Mouse (Mus musculus): Measurements from ENCODE around the gene Pltp. TPM values are rescaled to one million over a fixed set of nuclear protein-coding genes. Genes with fewer than 3 reads are reported as not detected.
A peak's percentile ranks its signal among the peaks of the same experiment; 100 is the strongest.
"Not testable (repeated sequence)": the region's sequence is repeated elsewhere in the genome, so short reads cannot be mapped to it uniquely, and the experiment has no call there.

Gene Pltp
- polyA plus RNA-seq, 1 experiment from 2014 or later: 43.9 TPM

DNA sequence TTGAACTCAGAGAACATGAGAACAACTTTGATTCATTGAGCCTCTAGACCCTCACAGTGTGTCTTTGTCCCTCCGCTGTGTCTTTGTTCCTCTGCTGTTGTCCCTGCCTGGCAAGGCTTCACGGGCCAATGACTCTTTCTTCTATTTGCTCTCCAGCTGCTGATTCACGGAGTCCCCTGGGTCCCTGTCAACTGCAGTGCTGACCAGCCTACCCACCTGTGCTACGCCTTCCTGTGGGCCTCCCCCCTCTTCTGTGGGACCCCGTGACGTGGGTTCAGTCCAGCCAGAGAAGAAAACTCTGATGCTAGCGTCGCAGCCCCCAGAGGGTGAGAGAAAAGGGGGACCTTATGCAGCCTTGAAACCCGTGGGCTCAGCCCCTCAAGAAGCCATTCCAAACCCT is 25.1 kb upstream of the Pltp start:
- TF ChIP-seq CTCF (IDR thresholded peaks at IDR 0.05; ENCODE audit: low read depth): no peak
- no peak for ATAC-seq (replicated peaks; ENCODE audit: low FRiP score, low read depth)
- peak; percentile 43 for DNase-seq (ENCODE audit: low spot score)
- H3K9ac ChIP-seq (ENCODE audit: low read depth, low read length): no peak overlapping the region
- WGBS: 51% methylated on average over 9 of the region's 9 CpGs
- no peak overlapping the region for H3K4me3 ChIP-seq (replicated peaks; ENCODE audit: low read depth, low read length)
- no peak overlapping the region for H3K27ac ChIP-seq
- H3K4me2 ChIP-seq (ENCODE audit: low read length): no peak overlapping the region
- peaks cover 32% of the 10 kb centered on the region for H3K36me3 ChIP-seq (ENCODE audit: insufficient read depth, low read length)
- H3K4me1 ChIP-seq (replicated peaks; ENCODE audit: insufficient read depth, low read length): peaks cover 10% of the 10 kb centered on the region
- no peaks in the 10 kb centered on the region for H3K9me3 ChIP-seq (replicated peaks; ENCODE audit: low read length)
- no peaks in the 10 kb centered on the region for H3K27me3 ChIP-seq (ENCODE audit: insufficient read depth, low read length)

DNA sequence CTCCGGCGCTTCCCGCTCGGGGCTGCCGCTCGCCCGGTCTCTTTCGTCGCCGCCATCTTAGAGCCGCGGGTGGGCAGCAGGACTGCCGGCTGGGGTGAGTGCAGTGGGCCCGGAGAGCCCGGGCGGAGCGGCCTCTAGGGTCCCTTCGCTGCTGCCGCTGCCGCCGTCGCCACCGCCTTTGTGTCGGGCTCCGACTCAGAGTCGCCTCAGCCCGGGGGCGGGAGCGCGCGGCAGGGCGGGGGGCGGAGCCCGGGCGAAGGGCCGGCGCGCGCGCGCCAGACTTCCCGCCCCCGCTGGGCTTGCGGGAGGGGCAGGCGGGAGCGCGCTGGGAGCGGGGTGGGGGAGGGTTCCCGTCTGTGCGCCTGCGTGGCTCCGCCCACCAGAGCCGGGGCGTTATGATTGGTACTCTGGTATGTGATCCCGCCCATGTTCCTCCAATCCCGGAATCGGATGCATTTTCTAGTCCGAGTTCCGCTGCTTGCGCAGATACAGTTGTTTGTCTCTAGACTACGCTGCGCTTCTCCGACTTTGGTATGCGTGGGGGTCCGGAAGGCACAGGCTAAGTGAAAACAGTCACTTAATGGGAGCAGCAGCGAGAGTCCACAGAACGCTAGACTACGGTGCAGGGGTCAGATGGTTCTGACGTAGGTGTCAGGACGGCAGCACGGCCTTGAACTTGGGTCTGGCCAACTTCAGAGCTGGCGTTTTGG is 22.2 kb upstream of the Pltp start:
- ATAC-seq (replicated peaks; ENCODE audit: low FRiP score, low read depth) (peak; percentile 83), DNase-seq (ENCODE audit: low spot score) (peak; percentile 99)
- no peaks in the 10 kb centered on the region for H3K27me3 ChIP-seq (ENCODE audit: insufficient read depth, low read length)
- peak overlapping the region; percentile 91 for H3K4me3 ChIP-seq (replicated peaks; ENCODE audit: low read depth, low read length)
- TF ChIP-seq CTCF (IDR thresholded peaks at IDR 0.05; ENCODE audit: low read depth): no peak
- H3K36me3 ChIP-seq (ENCODE audit: insufficient read depth, low read length): 0 out of 2 replicates have a peak, but pooled peaks cover 5% of the 10 kb centered on the region
- H3K9me3 ChIP-seq (replicated peaks; ENCODE audit: low read length): no peaks in the 10 kb centered on the region
- peaks cover 13% of the 10 kb centered on the region for H3K4me1 ChIP-seq (replicated peaks; ENCODE audit: insufficient read depth, low read length)
- peak overlapping the region; percentile 93 for H3K4me2 ChIP-seq (ENCODE audit: low read length)
- peak overlapping the region; percentile 100 for H3K27ac ChIP-seq
- H3K9ac ChIP-seq (ENCODE audit: low read depth, low read length): peak overlapping the region; percentile 100
- WGBS: under 1% methylated on average over 58 of the region's 72 CpGs

DNA sequence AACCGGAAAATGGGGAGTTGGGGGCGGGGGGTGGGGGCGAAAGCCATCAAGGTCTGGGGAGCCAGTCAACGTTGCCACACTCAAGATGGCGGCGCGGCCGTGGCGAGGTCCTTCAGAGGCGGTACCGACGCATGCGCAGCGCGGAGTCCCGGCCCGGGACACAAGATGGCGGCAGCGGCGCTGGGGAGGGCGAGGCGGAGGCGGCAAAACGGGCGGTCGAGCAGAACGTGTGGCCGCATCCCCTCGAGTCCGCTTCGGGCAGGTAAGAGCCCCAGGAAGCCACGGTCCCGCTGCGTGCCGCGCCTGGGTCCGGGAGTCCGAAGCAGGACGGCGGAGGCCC is 21.7 kb upstream of the Pltp start, which contains the start of gene Pcif1:
Gene Pcif1 (plus strand): TSS at position 77 of the 340 bp plus-strand sequence.
- peak; percentile 77 for ATAC-seq (replicated peaks; ENCODE audit: low FRiP score, low read depth)

DNA sequence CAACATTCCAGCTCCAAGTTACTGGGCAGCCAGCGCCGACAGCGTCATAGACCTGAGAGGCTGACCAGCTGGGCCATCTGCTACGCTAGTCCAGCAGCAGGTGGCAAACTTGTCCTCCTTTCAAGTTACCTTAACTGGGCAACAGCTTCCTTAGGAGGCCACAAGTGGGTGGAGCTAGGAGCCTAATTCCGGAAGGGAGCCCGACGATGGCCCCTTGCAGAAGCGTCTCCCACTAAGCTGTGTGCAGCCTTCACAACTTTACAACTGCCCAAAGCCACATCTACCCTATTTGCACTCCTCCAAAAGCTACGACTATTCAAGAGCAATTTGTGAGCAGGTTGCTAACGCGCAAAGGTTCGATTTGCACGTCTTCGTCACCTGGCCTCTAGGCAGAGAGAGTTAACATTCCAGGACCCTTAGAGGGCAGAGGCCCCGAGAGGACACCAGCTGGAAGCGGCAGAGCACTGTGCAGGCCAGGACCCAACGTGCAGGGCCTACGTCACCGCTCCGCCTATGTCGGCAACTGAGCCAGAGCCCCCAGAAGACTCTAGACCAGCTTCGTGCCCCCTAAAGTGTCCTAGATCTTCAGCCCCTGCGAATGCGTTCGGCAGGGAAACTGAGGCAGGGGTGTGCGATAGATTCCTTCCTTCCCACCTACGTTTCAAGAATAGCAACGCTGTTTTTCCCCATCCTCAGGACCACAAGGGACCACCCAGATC is 21.2 kb upstream of the Pltp start:
- peak overlapping the region; percentile 100 for H3K9ac ChIP-seq (ENCODE audit: low read depth, low read length)
- H3K4me2 ChIP-seq (ENCODE audit: low read length): peak overlapping the region; percentile 93
- peak overlapping the region; percentile 100 for H3K27ac ChIP-seq
- DNase-seq (ENCODE audit: low spot score) (peak; percentile 82), ATAC-seq (replicated peaks; ENCODE audit: low FRiP score, low read depth) (peak; percentile 45)
- no peaks in the 10 kb centered on the region for H3K9me3 ChIP-seq (replicated peaks; ENCODE audit: low read length)
- H3K4me1 ChIP-seq (replicated peaks; ENCODE audit: insufficient read depth, low read length): peaks cover 13% of the 10 kb centered on the region
- H3K36me3 ChIP-seq (ENCODE audit: insufficient read depth, low read length): 0 out of 2 replicates have a peak, but pooled peaks cover 5% of the 10 kb centered on the region
- H3K27me3 ChIP-seq (ENCODE audit: insufficient read depth, low read length): no peaks in the 10 kb centered on the region
- peak overlapping the region; percentile 91 for H3K4me3 ChIP-seq (replicated peaks; ENCODE audit: low read depth, low read length)
- WGBS: under 1% methylated on average over 28 of the region's 28 CpGs
- peak; percentile 40; the same call in 1 of the 2 replicates for TF ChIP-seq CTCF (IDR thresholded peaks at IDR 0.05; ENCODE audit: low read depth)

More for the DNA sequence above, 21.7 kb upstream of the Pltp start, which contains the start of gene Pcif1:
- Histone ChIP-seq H3K4me3 (replicated peaks; ENCODE audit: low read depth, low read length) (peak within 1 kb of the TSS; percentile 91), H3K36me3 (ENCODE audit: insufficient read depth, low read length) (0 out of 2 replicates have a peak, but pooled peaks cover 5% of the 10 kb centered on the region), H3K27me3 (ENCODE audit: insufficient read depth, low read length) (no peaks in the 10 kb centered on the region), H3K4me2 (ENCODE audit: low read length) (peak within 1 kb of the TSS; percentile 93), H3K9ac (ENCODE audit: low read depth, low read length) (peak within 1 kb of the TSS; percentile 100), H3K27ac (peak within 1 kb of the TSS; percentile 100), H3K9me3 (replicated peaks; ENCODE audit: low read length) (no peaks in the 10 kb centered on the region), H3K4me1 (replicated peaks; ENCODE audit: insufficient read depth, low read length) (peaks cover 13% of the 10 kb centered on the region)
- peak; percentile 76 for DNase-seq (ENCODE audit: low spot score)
- under 1% methylated on average over 21 of the region's 40 CpGs for WGBS
- TF ChIP-seq CTCF (IDR thresholded peaks at IDR 0.05; ENCODE audit: low read depth): no peak

DNA sequence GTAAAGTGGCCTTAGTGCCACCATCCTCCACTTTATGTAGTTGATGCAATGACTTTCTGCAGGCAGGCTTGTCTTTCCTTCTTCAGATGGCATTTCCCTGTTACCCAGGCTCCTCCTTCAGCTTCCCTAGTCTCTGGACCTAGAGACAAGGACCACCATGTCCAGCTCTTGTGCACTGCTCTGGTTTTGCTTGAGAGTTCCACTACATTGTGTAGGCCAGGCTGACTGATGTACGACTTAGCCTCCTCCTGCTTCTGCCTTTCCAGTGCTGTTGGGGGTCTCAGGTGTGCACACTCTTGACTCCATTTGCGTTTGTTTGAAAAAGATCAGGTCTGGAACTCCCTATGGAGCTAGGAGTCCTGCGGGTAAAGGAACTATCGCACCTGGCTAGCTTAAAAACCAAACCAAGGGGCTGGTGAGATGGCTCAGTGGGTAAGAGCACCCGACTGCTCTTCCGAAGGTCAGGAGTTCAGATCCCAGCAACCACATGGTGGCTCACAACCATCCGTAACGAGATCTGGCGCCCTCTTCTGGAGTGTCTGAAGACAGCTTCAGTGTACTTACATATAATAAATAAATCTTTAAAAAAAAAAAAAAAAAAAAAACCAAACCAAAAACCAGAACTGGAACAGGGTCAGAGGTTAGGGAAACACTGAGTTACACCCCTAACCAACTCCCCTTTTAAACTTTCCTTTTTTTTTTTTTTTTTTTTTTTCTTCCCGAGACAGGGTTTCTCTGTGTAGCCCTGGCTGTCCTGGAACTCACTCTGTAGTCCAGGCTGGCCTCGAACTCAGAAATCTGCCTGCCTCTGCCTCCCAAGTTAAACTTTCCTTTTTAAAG is 20.1 kb upstream of the Pltp start:
- peak; percentile 33 for TF ChIP-seq CTCF (IDR thresholded peaks at IDR 0.05; ENCODE audit: low read depth)
- not testable (repeated sequence) for H3K4me3 ChIP-seq (replicated peaks; ENCODE audit: low read depth, low read length); H3K9ac ChIP-seq (ENCODE audit: low read depth, low read length); ATAC-seq (replicated peaks; ENCODE audit: low FRiP score, low read depth); H3K27me3 ChIP-seq (ENCODE audit: insufficient read depth, low read length); DNase-seq (ENCODE audit: low spot score); H3K9me3 ChIP-seq (replicated peaks; ENCODE audit: low read length); H3K36me3 ChIP-seq (ENCODE audit: insufficient read depth, low read length)
- 69% methylated on average over 11 of the region's 11 CpGs for WGBS
- Histone ChIP-seq H3K4me2 (ENCODE audit: low read length) (peak overlapping the region; percentile 93), H3K27ac (peak overlapping the region; percentile 100; the same call in 1 of the 2 replicates), H3K4me1 (replicated peaks; ENCODE audit: insufficient read depth, low read length) (peaks cover 13% of the 10 kb centered on the region)

DNA sequence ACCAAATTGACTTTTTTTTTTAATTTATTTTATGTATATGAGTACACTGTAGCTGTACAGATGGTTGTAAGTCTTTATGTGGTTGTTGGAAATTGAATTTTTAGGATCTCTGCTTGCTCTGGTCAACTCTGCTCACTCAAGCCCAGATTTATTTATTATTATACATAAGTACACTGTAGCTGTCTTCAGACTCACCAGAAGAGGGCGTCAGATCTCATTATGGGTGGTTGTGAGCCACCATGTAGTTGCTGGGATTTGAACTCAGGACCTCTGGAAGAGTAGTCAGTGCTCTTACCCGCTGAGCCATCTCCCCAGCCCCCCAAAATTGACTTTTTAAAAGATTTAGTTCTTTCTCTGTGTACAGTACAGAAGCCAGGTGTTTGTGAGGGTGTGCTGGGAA is 18.1 kb upstream of the Pltp start:
- H3K4me2 ChIP-seq (ENCODE audit: low read length); H3K9ac ChIP-seq (ENCODE audit: low read depth, low read length); DNase-seq (ENCODE audit: low spot score); H3K27me3 ChIP-seq (ENCODE audit: insufficient read depth, low read length); H3K4me3 ChIP-seq (replicated peaks; ENCODE audit: low read depth, low read length); H3K9me3 ChIP-seq (replicated peaks; ENCODE audit: low read length); H3K4me1 ChIP-seq (replicated peaks; ENCODE audit: insufficient read depth, low read length); H3K36me3 ChIP-seq (ENCODE audit: insufficient read depth, low read length); ATAC-seq (replicated peaks; ENCODE audit: low FRiP score, low read depth): not testable (repeated sequence)
- WGBS: 55% methylated on average over 2 of the region's 2 CpGs
- TF ChIP-seq CTCF (IDR thresholded peaks at IDR 0.05; ENCODE audit: low read depth): peak; percentile 24; the same call in 1 of the 2 replicates
- H3K27ac ChIP-seq: peak overlapping the region; percentile 84

Data from kidney, postnatal 0 days (tissue).